Mouse (Mus musculus): ENCODE results near the gene Lgals8. TPM values are rescaled to one million over a fixed set of nuclear protein-coding genes. Genes with fewer than 3 reads are reported as not detected.

The Lgals8 gene
- total RNA-seq, 1 experiment = 8.0 TPM

DNA sequence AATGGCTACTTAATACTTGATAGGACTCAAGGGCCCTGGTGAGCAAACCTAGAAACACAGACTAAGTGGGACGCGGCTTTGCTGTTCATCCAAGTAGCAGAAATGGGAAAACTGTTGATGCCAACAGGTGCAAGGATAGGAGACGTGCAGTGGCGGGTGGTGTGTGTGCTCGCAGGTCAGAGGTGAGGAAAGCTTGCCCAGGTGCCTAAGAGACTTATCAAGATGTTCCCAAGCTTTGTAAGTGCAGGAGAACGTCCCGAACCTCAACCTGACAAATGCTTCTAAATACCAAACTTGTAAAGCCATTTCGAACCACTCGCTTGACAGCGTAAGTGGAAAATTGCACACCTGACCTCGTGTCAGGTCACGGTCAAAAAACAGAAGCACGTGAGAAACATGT lies 36.2 kb downstream of the Lgals8 start:
- no peak overlapping the region for H3K27ac ChIP-seq (ENCODE audit: insufficient read depth, low read depth, low read length, poor library complexity, severe bottlenecking)
- TF ChIP-seq MAFK (IDR thresholded peaks at IDR 0.05; ENCODE audit: insufficient read depth, low read depth, low read length) = no peak
- no peak for TF ChIP-seq ZC3H11A (IDR thresholded peaks at IDR 0.05; ENCODE audit: borderline replicate concordance, low read depth, low read length)
- no peak for TF ChIP-seq CHD2 (IDR thresholded peaks at IDR 0.05; ENCODE audit: low read depth, low read length)
- no peak for TF ChIP-seq HCFC1 (IDR thresholded peaks at IDR 0.05; ENCODE audit: borderline replicate concordance, insufficient read depth, low read length)
- no peak overlapping the region for H3K9ac ChIP-seq (ENCODE audit: insufficient read depth, low read depth, low read length, poor library complexity, severe bottlenecking)
- in situ Hi-C loops (cut with MboI; ENCODE audit: low sequenced_read_pairs in 2 of 2, unreplicated experiment in 2 of 2) = no loop called here
- peaks cover 64% of the 10 kb centered on the region for H3K36me3 ChIP-seq (ENCODE audit: control insufficient read depth, insufficient read depth, low read length, poor library complexity, severe bottlenecking)
- H3K4me3 ChIP-seq (ENCODE audit: insufficient read depth in 1 of 2, low read depth in 1 of 2, low read length in 2 of 2, poor library complexity in 1 of 2, severe bottlenecking in 1 of 2) = no peak overlapping the region
- DNase-seq (ENCODE audit: low read depth, low spot score) = no peak
- no peaks in the 10 kb centered on the region for H3K4me1 ChIP-seq (ENCODE audit: control insufficient read depth in 2 of 2, insufficient read depth in 2 of 2, low read length in 2 of 2, poor library complexity in 1 of 2)
- no peaks in the 10 kb centered on the region for H3K9me3 ChIP-seq (ENCODE audit: control insufficient read depth, insufficient read depth, low read depth, low read length)

GRCm38 (mm10) chr13:12420596-12420995 lies 44.1 kb downstream of the Lgals8 start:
- Histone ChIP-seq H3K36me3 (ENCODE audit: control insufficient read depth, insufficient read depth, low read length, poor library complexity, severe bottlenecking) (peaks cover 53% of the 10 kb centered on the region), H3K27ac (ENCODE audit: insufficient read depth, low read depth, low read length, poor library complexity, severe bottlenecking) (no peak overlapping the region), H3K9ac (ENCODE audit: insufficient read depth, low read depth, low read length, poor library complexity, severe bottlenecking) (no peak overlapping the region), H3K9me3 (ENCODE audit: control insufficient read depth, insufficient read depth, low read depth, low read length) (no peaks in the 10 kb centered on the region), H3K4me3 (ENCODE audit: insufficient read depth in 1 of 2, low read depth in 1 of 2, low read length in 2 of 2, poor library complexity in 1 of 2, severe bottlenecking in 1 of 2) (no peak overlapping the region), H3K4me1 (ENCODE audit: control insufficient read depth in 2 of 2, insufficient read depth in 2 of 2, low read length in 2 of 2, poor library complexity in 1 of 2) (no peaks in the 10 kb centered on the region)
- in situ Hi-C loops (cut with MboI; ENCODE audit: low sequenced_read_pairs in 2 of 2, unreplicated experiment in 2 of 2) = no loop called here
- DNase-seq (ENCODE audit: low read depth, low spot score) = no peak
- TF ChIP-seq HCFC1 (IDR thresholded peaks at IDR 0.05; ENCODE audit: borderline replicate concordance, insufficient read depth, low read length) = no peak
- no peak for TF ChIP-seq MAFK (IDR thresholded peaks at IDR 0.05; ENCODE audit: insufficient read depth, low read depth, low read length)
- TF ChIP-seq CHD2 (IDR thresholded peaks at IDR 0.05; ENCODE audit: low read depth, low read length) = no peak
- TF ChIP-seq ZC3H11A (IDR thresholded peaks at IDR 0.05; ENCODE audit: borderline replicate concordance, low read depth, low read length) = no peak
- TF ChIP-seq ZNF384 (IDR thresholded peaks at IDR 0.05; ENCODE audit: low read depth, low read length) = no peak

GRCm38 (mm10) chr13:12412016-12412415 lies 52.7 kb downstream of the Lgals8 start:
- Histone ChIP-seq H3K4me3 (ENCODE audit: insufficient read depth in 1 of 2, low read depth in 1 of 2, low read length in 2 of 2, poor library complexity in 1 of 2, severe bottlenecking in 1 of 2) (no peak overlapping the region), H3K9ac (ENCODE audit: insufficient read depth, low read depth, low read length, poor library complexity, severe bottlenecking) (no peak overlapping the region), H3K27ac (ENCODE audit: insufficient read depth, low read depth, low read length, poor library complexity, severe bottlenecking) (no peak overlapping the region), H3K36me3 (ENCODE audit: control insufficient read depth, insufficient read depth, low read length, poor library complexity, severe bottlenecking) (peaks cover 39% of the 10 kb centered on the region), H3K4me1 (ENCODE audit: control insufficient read depth in 2 of 2, insufficient read depth in 2 of 2, low read length in 2 of 2, poor library complexity in 1 of 2) (no peaks in the 10 kb centered on the region), H3K9me3 (ENCODE audit: control insufficient read depth, insufficient read depth, low read depth, low read length) (no peaks in the 10 kb centered on the region)
- TF ChIP-seq HCFC1 (IDR thresholded peaks at IDR 0.05; ENCODE audit: borderline replicate concordance, insufficient read depth, low read length) = no peak
- TF ChIP-seq CHD2 (IDR thresholded peaks at IDR 0.05; ENCODE audit: low read depth, low read length) = no peak
- TF ChIP-seq MAFK (IDR thresholded peaks at IDR 0.05; ENCODE audit: insufficient read depth, low read depth, low read length) = no peak
- no peak for DNase-seq (ENCODE audit: low read depth, low spot score)
- in situ Hi-C loops (cut with MboI; ENCODE audit: low sequenced_read_pairs in 2 of 2, unreplicated experiment in 2 of 2) = no loop called here

DNA sequence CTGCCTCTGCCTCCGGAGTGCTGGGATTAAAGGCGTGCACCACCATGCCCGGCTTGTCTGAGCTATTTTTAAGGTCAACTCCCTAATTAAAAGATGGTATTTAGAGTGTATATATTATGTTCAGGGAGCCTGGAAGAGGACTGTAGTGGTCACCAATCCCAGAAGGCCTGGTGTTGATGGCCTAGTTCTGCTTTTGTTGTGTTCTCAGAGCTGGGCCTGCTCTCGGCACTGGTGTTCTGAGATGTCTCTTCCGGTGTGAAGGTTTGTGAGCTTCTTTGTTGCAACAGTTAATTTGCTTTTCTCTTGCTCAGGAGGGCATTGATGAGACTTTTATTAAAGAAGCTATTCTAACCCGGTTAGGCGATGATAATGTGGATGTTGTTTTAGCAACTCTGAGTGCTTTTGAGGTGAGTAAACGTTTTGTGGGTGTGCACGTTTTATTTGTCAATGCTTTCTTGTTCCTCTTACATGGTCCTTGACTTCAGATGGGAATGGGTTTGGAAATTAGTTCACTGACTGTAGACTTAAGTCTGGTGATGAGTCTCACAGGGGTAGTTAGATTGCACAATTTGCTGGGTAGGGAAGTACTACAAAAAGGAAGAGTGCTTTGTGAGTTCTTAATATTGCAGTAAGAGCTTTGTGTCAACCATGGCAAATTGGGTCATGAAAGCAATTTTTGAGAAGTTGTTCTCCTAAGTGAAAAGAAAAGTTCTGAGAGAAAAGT lies 56.2 kb downstream of the Lgals8 start:
- Histone ChIP-seq H3K4me1 (ENCODE audit: control insufficient read depth in 2 of 2, insufficient read depth in 2 of 2, low read length in 2 of 2, poor library complexity in 1 of 2) (no peaks in the 10 kb centered on the region), H3K9me3 (ENCODE audit: control insufficient read depth, insufficient read depth, low read depth, low read length) (no peaks in the 10 kb centered on the region), H3K27ac (ENCODE audit: insufficient read depth, low read depth, low read length, poor library complexity, severe bottlenecking) (no peak overlapping the region), H3K4me3 (ENCODE audit: insufficient read depth in 1 of 2, low read depth in 1 of 2, low read length in 2 of 2, poor library complexity in 1 of 2, severe bottlenecking in 1 of 2) (no peak overlapping the region), H3K36me3 (ENCODE audit: control insufficient read depth, insufficient read depth, low read length, poor library complexity, severe bottlenecking) (peaks cover 34% of the 10 kb centered on the region), H3K9ac (ENCODE audit: insufficient read depth, low read depth, low read length, poor library complexity, severe bottlenecking) (no peak overlapping the region)
- TF ChIP-seq MAFK (IDR thresholded peaks at IDR 0.05; ENCODE audit: insufficient read depth, low read depth, low read length) (no peak), HCFC1 (IDR thresholded peaks at IDR 0.05; ENCODE audit: borderline replicate concordance, insufficient read depth, low read length) (no peak), ZC3H11A (IDR thresholded peaks at IDR 0.05; ENCODE audit: borderline replicate concordance, low read depth, low read length) (no peak), ZNF384 (IDR thresholded peaks at IDR 0.05; ENCODE audit: low read depth, low read length) (no peak), CHD2 (IDR thresholded peaks at IDR 0.05; ENCODE audit: low read depth, low read length) (no peak)
- in situ Hi-C loops (cut with MboI; ENCODE audit: low sequenced_read_pairs in 2 of 2, unreplicated experiment in 2 of 2) = no loop called here
- DNase-seq (ENCODE audit: low read depth, low spot score) = no peak

GRCm38 (mm10) chr13:12395571-12395970 lies 69.2 kb downstream of the Lgals8 start:
- DNase-seq (ENCODE audit: low read depth, low spot score) = no peak
- H3K4me1 ChIP-seq (ENCODE audit: control insufficient read depth in 2 of 2, insufficient read depth in 2 of 2, low read length in 2 of 2, poor library complexity in 1 of 2) = no peaks in the 10 kb centered on the region
- no peaks in the 10 kb centered on the region for H3K9me3 ChIP-seq (ENCODE audit: control insufficient read depth, insufficient read depth, low read depth, low read length)
- H3K4me3 ChIP-seq (ENCODE audit: insufficient read depth in 1 of 2, low read depth in 1 of 2, low read length in 2 of 2, poor library complexity in 1 of 2, severe bottlenecking in 1 of 2) = peak overlapping the region; percentile 83 to 98
- peak overlapping the region; percentile 96 for H3K9ac ChIP-seq (ENCODE audit: insufficient read depth, low read depth, low read length, poor library complexity, severe bottlenecking)
- H3K27ac ChIP-seq (ENCODE audit: insufficient read depth, low read depth, low read length, poor library complexity, severe bottlenecking) = peak overlapping the region; percentile 69
- TF ChIP-seq CHD2 (IDR thresholded peaks at IDR 0.05; ENCODE audit: low read depth, low read length) (no peak), HCFC1 (IDR thresholded peaks at IDR 0.05; ENCODE audit: borderline replicate concordance, insufficient read depth, low read length) (no peak; the same call in 1 of the 2 replicates), ZNF384 (IDR thresholded peaks at IDR 0.05; ENCODE audit: low read depth, low read length) (no peak), ZC3H11A (IDR thresholded peaks at IDR 0.05; ENCODE audit: borderline replicate concordance, low read depth, low read length) (no peak), MAFK (IDR thresholded peaks at IDR 0.05; ENCODE audit: insufficient read depth, low read depth, low read length) (no peak)
- peaks cover 11% of the 10 kb centered on the region for H3K36me3 ChIP-seq (ENCODE audit: control insufficient read depth, insufficient read depth, low read length, poor library complexity, severe bottlenecking)
- in situ Hi-C loops (cut with MboI; ENCODE audit: low sequenced_read_pairs in 2 of 2, unreplicated experiment in 2 of 2) = no loop called here
